ENCODE assay signal across 10 mouse cellular contexts in genomic region chr7:37363629-37364175, GRCm38 (mm10).
A peak's percentile ranks its signal among the peaks of the same experiment; 100 is the strongest.
DNase-seq lines count a peak whose midpoint lies in the region; ATAC-seq and TF ChIP-seq lines count a peak whose summit lies in the region.
"Had no signal": no experiment of that assay in that cellular context is flagged by ENCODE, and none has a peak within 500 bp of the region (broad histone marks: within the 10 kb centered on the region; RNA-seq: fewer than 3 reads in every experiment).

No protein-coding gene starts in this region.

- H3K4me1 ChIP-seq in forebrain, embryonic 16.5 days (replicated peaks; ENCODE audit: control insufficient read depth, insufficient read depth, low read length) = peaks cover 30% of the 10 kb centered on the region
- peaks cover 49% of the 10 kb centered on the region for H3K4me1 ChIP-seq in midbrain, embryonic 12.5 days
- H3K4me1 ChIP-seq: liver, embryonic 12.5 days had no signal

- 1% methylated on average over 10 of the region's 10 CpGs for WGBS in forebrain, embryonic 16.5 days
- WGBS in midbrain, embryonic 12.5 days = 2% methylated on average over 10 of the region's 10 CpGs

- no peak overlapping the region; the same call in 1 of the 2 replicates for H3K4me2 ChIP-seq in forebrain, embryonic 16.5 days (ENCODE audit: low read length)
- H3K4me2 ChIP-seq in midbrain, embryonic 12.5 days (replicated peaks) = peak overlapping the region; percentile 26
- H3K4me2 ChIP-seq: liver, embryonic 12.5 days had no signal

- no peaks in the 10 kb centered on the region for H3K9me3 ChIP-seq in forebrain, embryonic 16.5 days (ENCODE audit: control insufficient read depth, low read length)
- no peaks in the 10 kb centered on the region for H3K9me3 ChIP-seq in midbrain, embryonic 12.5 days
- H3K9me3 ChIP-seq: liver, embryonic 12.5 days had no signal

- no peak for TF ChIP-seq POLR2A in brain, embryonic 14.5 days (IDR thresholded peaks at IDR 0.05; ENCODE audit: borderline replicate concordance, extremely low read depth, insufficient read depth, insufficient read length, poor library complexity, severe bottlenecking)

- H3K27ac ChIP-seq in forebrain, embryonic 16.5 days (ENCODE audit: low read length) = peak overlapping the region; percentile 21; the same call in 1 of the 2 replicates
- H3K27ac ChIP-seq in midbrain, embryonic 12.5 days (replicated peaks) = peak overlapping the region; percentile 87
- H3K27ac ChIP-seq in layer of hippocampus, adult 2 months = no peak overlapping the region
- H3K27ac ChIP-seq: liver, embryonic 12.5 days had no signal

- ATAC-seq in forebrain, embryonic 16.5 days = peak; percentile 32; the same call in 1 of the 2 replicates
- ATAC-seq in midbrain, embryonic 12.5 days (ENCODE audit: low FRiP score, low read depth) = peak; percentile 75
- ATAC-seq: liver, embryonic 12.5 days had no signal

- H3K4me3 ChIP-seq in forebrain, embryonic 16.5 days (replicated peaks; ENCODE audit: low read length) = no peak overlapping the region
- no peak overlapping the region for H3K4me3 ChIP-seq in midbrain, embryonic 12.5 days
- no peak overlapping the region for H3K4me3 ChIP-seq in layer of hippocampus, adult 2 months
- H3K4me3 ChIP-seq: liver, embryonic 12.5 days had no signal

- H3K36me3 ChIP-seq in forebrain, embryonic 16.5 days (ENCODE audit: control insufficient read depth, insufficient read depth) = no peaks in the 10 kb centered on the region
- no peaks in the 10 kb centered on the region for H3K36me3 ChIP-seq in midbrain, embryonic 12.5 days
- H3K36me3 ChIP-seq: liver, embryonic 12.5 days had no signal

- H3K27me3 ChIP-seq in forebrain, embryonic 16.5 days (replicated peaks; ENCODE audit: control insufficient read depth, insufficient read depth, low read length) = no peaks in the 10 kb centered on the region
- H3K27me3 ChIP-seq in midbrain, embryonic 12.5 days = no peaks in the 10 kb centered on the region

- TF ChIP-seq CTCF in brain, embryonic 14.5 days (IDR thresholded peaks at IDR 0.05; ENCODE audit: borderline replicate concordance, extremely low read depth, insufficient read depth, insufficient read length) = no peak
- no peak for TF ChIP-seq CTCF in layer of hippocampus, adult 2 months (conservative IDR thresholded peaks at IDR 0.05)

- DNase-seq in heart, adult 11 months = peak; percentile 83
- DNase-seq in heart, adult 9 months (ENCODE audit: low spot score in 2 of 2) = no peak
- peak; percentile 92 for DNase-seq in brain, embryonic 14.5 days (ENCODE audit: low read depth)
- no peak for DNase-seq in layer of hippocampus, adult 2 months (ENCODE audit: low spot score in 2 of 2)
- DNase-seq in adrenal gland, adult 18-20 months (ENCODE audit: low spot score in 2 of 2) = no peak
- DNase-seq in cerebellum, adult 9-11 months = no peak
- DNase-seq: kidney, postnatal 10 days had no signal

- no peak overlapping the region for H3K9ac ChIP-seq in forebrain, embryonic 16.5 days (replicated peaks; ENCODE audit: low read depth, low read length)
- no peak overlapping the region for H3K9ac ChIP-seq in midbrain, embryonic 12.5 days (replicated peaks)
- H3K9ac ChIP-seq: liver, embryonic 12.5 days had no signal

Comparison
In these comparisons a context has a peak if more than half of its experiments do, and no peak if none do; other contexts are left out.
1. DNase-seq: peak in heart, adult 11 months (single experiment) and brain, embryonic 14.5 days (single experiment); none in heart, adult 9 months (0 of 2), layer of hippocampus, adult 2 months (0 of 2), adrenal gland, adult 18-20 months (0 of 2) and cerebellum, adult 9-11 months (single experiment).